In genomic region chr17:64242898-64243297, GRCm38 (mm10) we compare ENCODE assay signal across 14 mouse cellular contexts.
DNase-seq lines count a peak whose midpoint lies in the region; ATAC-seq lines count a peak whose summit lies in the region.
"Had no signal": no experiment of that assay in that cellular context is flagged by ENCODE, and none has a peak within 500 bp of the region (broad histone marks: within the 10 kb centered on the region; RNA-seq: fewer than 3 reads in every experiment).

No protein-coding gene starts in this region.

- H3K36me3 ChIP-seq in heart, embryonic 11.5 days (ENCODE audit: control insufficient read depth, insufficient read depth, low read length): no peaks in the 10 kb centered on the region
- no peaks in the 10 kb centered on the region for H3K36me3 ChIP-seq in intestine, embryonic 15.5 days
- H3K36me3 ChIP-seq: heart, embryonic 12.5 days; neural tube, embryonic 12.5 days had no signal

- no peak for DNase-seq in heart, postnatal 25 days (ENCODE audit: low spot score)
- peak; percentile 38 for DNase-seq in CD4-positive helper T cell, adult 2 months (ENCODE audit: low read depth, low spot score)
- peak; percentile 64 for DNase-seq in kidney, postnatal 36 days
- no peak for DNase-seq in left cerebral cortex, adult 8-10 months (ENCODE audit: low spot score in 2 of 2)
- DNase-seq in gastrocnemius, adult 18-20 months (ENCODE audit: low spot score): no peak
- DNase-seq in gastrocnemius, postnatal 4 days (ENCODE audit: low spot score in 2 of 2): no peak
- DNase-seq: cerebellum, postnatal 36 days; thymus, adult 18-20 months had no signal

- H3K9ac ChIP-seq in heart, embryonic 11.5 days (ENCODE audit: low read depth, low read length): 0 out of 2 replicates have a peak overlapping the region, but pooled peaks have one; percentile 16
- H3K9ac ChIP-seq in intestine, embryonic 15.5 days: no peak overlapping the region
- H3K9ac ChIP-seq: heart, embryonic 12.5 days; liver, embryonic 14.5 days; neural tube, embryonic 12.5 days had no signal

- H3K4me2 ChIP-seq in heart, embryonic 11.5 days: no peak overlapping the region
- 0 out of 2 replicates have a peak overlapping the region, but pooled peaks have one; percentile 1 for H3K4me2 ChIP-seq in intestine, embryonic 15.5 days (replicated peaks)
- H3K4me2 ChIP-seq: heart, embryonic 12.5 days; midbrain, embryonic 11.5 days; neural tube, embryonic 12.5 days had no signal

- H3K27me3 ChIP-seq in heart, embryonic 11.5 days (ENCODE audit: control insufficient read depth, insufficient read depth, low read length): no peaks in the 10 kb centered on the region
- no peaks in the 10 kb centered on the region for H3K27me3 ChIP-seq in intestine, embryonic 15.5 days (replicated peaks)
- H3K27me3 ChIP-seq: heart, embryonic 12.5 days; neural tube, embryonic 12.5 days had no signal

- H3K4me3 ChIP-seq in heart, embryonic 11.5 days (ENCODE audit: low read depth, low read length): no peak overlapping the region
- H3K4me3 ChIP-seq in intestine, embryonic 15.5 days (replicated peaks): no peak overlapping the region
- H3K4me3 ChIP-seq: heart, embryonic 12.5 days; neural tube, embryonic 12.5 days had no signal

- H3K9me3 ChIP-seq in heart, embryonic 11.5 days (replicated peaks; ENCODE audit: control insufficient read depth, low read length): no peaks in the 10 kb centered on the region
- H3K9me3 ChIP-seq in intestine, embryonic 15.5 days: no peaks in the 10 kb centered on the region
- H3K9me3 ChIP-seq: heart, embryonic 12.5 days; neural tube, embryonic 12.5 days had no signal

- WGBS in heart, embryonic 11.5 days (ENCODE audit: insufficient replicate concordance): 50% methylated on average over 12 of the region's 12 CpGs
- 42% methylated on average over 12 of the region's 12 CpGs for WGBS in intestine, embryonic 15.5 days

- ATAC-seq in heart, embryonic 11.5 days (replicated peaks; ENCODE audit: insufficient number of reproducible peaks, low FRiP score, low TSS enrichment): no peak
- ATAC-seq in intestine, embryonic 15.5 days: peak; percentile 91

- no peaks in the 10 kb centered on the region for H3K4me1 ChIP-seq in heart, embryonic 11.5 days (ENCODE audit: control insufficient read depth, insufficient read depth, low read length)
- peaks cover 6% of the 10 kb centered on the region; the same call in 1 of the 2 replicates for H3K4me1 ChIP-seq in intestine, embryonic 15.5 days (replicated peaks)

- H3K27ac ChIP-seq in heart, embryonic 11.5 days (ENCODE audit: low read depth, low read length): no peak overlapping the region
- H3K27ac ChIP-seq in intestine, embryonic 15.5 days: peak overlapping the region; percentile 42; the same call in 1 of the 2 replicates
- H3K27ac ChIP-seq: liver, embryonic 14.5 days; neural tube, embryonic 12.5 days had no signal

- intact Hi-C loops in heart, postnatal 25 days (cut with DNase I): no loop called here

Comparison
In these comparisons a context has a peak if more than half of its experiments do, and no peak if none do; other contexts are left out.
1. DNase-seq: peak in CD4-positive helper T cell, adult 2 months (single experiment) and kidney, postnatal 36 days (2 of 2); none in heart, postnatal 25 days (single experiment), left cerebral cortex, adult 8-10 months (0 of 2), gastrocnemius, adult 18-20 months (single experiment) and gastrocnemius, postnatal 4 days (0 of 2).